Mouse (Mus musculus): ENCODE data around the gene Foxp1. TPM values are rescaled to one million over a fixed set of nuclear protein-coding genes. Genes with fewer than 3 reads are reported as not detected.

Foxp1 gene
- polyA plus RNA-seq, 1 experiment from 2014 or later, result 45.3 TPM

GRCm38 (mm10) chr6:99206437-99206870 is 316.1 kb downstream of the Foxp1 start:
- WGBS, result 16% methylated on average over 5 of the region's 5 CpGs
- peak overlapping the region; percentile 48 for H3K4me2 ChIP-seq (replicated peaks; ENCODE audit: low read depth)
- H3K9ac ChIP-seq (ENCODE audit: low read depth, low read length), result no peak overlapping the region
- no peak overlapping the region for H3K4me3 ChIP-seq (ENCODE audit: low read depth, low read length)
- peaks cover 14% of the 10 kb centered on the region for H3K4me1 ChIP-seq (replicated peaks; ENCODE audit: control insufficient read depth, insufficient read depth, low read length)
- no peak for TF ChIP-seq CTCF (IDR thresholded peaks at IDR 0.05; ENCODE audit: low read depth)
- H3K27ac ChIP-seq (ENCODE audit: low read depth, low read length), result peak overlapping the region; percentile 68
- ATAC-seq, result peak; percentile 77
- H3K27me3 ChIP-seq (replicated peaks; ENCODE audit: control insufficient read depth, insufficient read depth, low read length), result no peaks in the 10 kb centered on the region
- no peaks in the 10 kb centered on the region for H3K36me3 ChIP-seq (ENCODE audit: control insufficient read depth, insufficient read depth)
- no peaks in the 10 kb centered on the region for H3K9me3 ChIP-seq (ENCODE audit: control insufficient read depth)

DNA sequence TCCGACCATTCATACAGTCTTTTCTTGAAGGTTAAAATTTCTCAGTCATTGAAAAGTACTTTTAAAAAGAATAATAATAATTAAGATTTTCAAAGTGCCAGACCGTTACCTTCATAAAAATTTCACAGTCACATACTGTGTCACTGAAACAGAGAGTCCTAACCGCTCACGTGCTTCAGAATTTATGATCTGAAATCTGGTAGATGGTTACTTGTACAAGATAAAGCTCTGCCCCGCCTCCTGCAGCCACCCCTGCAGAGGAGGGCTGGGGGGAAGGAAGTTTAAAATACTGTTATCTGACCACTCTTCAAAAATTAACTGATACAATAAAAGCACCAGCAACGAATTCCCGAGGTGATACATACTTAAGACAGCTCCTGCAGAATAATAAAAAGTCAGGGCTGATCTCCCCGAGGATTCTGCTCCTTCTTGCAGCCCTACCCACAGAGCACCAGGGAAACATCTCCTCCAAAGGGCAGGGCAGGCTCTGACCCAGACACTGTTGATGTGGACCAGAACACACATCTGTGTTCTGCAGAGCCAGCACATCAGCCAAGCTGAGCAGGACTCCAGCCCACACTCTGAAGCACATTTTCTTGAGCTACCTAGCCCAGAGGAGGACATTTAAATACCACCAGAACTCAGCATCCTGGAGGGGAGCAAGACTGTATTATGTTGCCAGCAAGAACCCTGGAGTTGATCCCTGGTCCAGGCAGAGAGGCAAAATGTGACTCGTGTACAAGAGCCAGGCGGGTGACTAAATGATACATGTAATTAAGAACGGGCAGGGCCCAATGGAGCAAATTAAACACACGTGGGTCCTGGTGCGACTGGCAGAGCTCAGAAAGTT is 316.7 kb downstream of the Foxp1 start:
- no peak overlapping the region for H3K4me3 ChIP-seq (ENCODE audit: low read depth, low read length)
- peak overlapping the region; percentile 68 for H3K27ac ChIP-seq (ENCODE audit: low read depth, low read length)
- no peak for TF ChIP-seq CTCF (IDR thresholded peaks at IDR 0.05; ENCODE audit: low read depth)
- H3K9me3 ChIP-seq (ENCODE audit: control insufficient read depth), result no peaks in the 10 kb centered on the region
- no peak overlapping the region for H3K9ac ChIP-seq (ENCODE audit: low read depth, low read length)
- peaks cover 14% of the 10 kb centered on the region for H3K4me1 ChIP-seq (replicated peaks; ENCODE audit: control insufficient read depth, insufficient read depth, low read length)
- ATAC-seq, result peak; percentile 49
- H3K36me3 ChIP-seq (ENCODE audit: control insufficient read depth, insufficient read depth), result no peaks in the 10 kb centered on the region
- peak overlapping the region; percentile 48 for H3K4me2 ChIP-seq (replicated peaks; ENCODE audit: low read depth)
- WGBS, result 16% methylated on average over 13 of the region's 13 CpGs
- H3K27me3 ChIP-seq (replicated peaks; ENCODE audit: control insufficient read depth, insufficient read depth, low read length), result no peaks in the 10 kb centered on the region

GRCm38 (mm10) chr6:99204780-99205586 is 317.5 kb downstream of the Foxp1 start:
- no peaks in the 10 kb centered on the region for H3K36me3 ChIP-seq (ENCODE audit: control insufficient read depth, insufficient read depth)
- WGBS, result 25% methylated on average over 7 of the region's 7 CpGs
- peak overlapping the region; percentile 4; the same call in 1 of the 2 replicates for H3K27ac ChIP-seq (ENCODE audit: low read depth, low read length)
- ATAC-seq, result no peak
- no peak overlapping the region for H3K9ac ChIP-seq (ENCODE audit: low read depth, low read length)
- H3K4me2 ChIP-seq (replicated peaks; ENCODE audit: low read depth), result 0 out of 2 replicates have a peak overlapping the region, but pooled peaks have one; percentile 38
- H3K9me3 ChIP-seq (ENCODE audit: control insufficient read depth), result no peaks in the 10 kb centered on the region
- TF ChIP-seq CTCF (IDR thresholded peaks at IDR 0.05; ENCODE audit: low read depth), result no peak
- H3K4me1 ChIP-seq (replicated peaks; ENCODE audit: control insufficient read depth, insufficient read depth, low read length), result peaks cover 17% of the 10 kb centered on the region
- H3K4me3 ChIP-seq (ENCODE audit: low read depth, low read length), result no peak overlapping the region
- no peaks in the 10 kb centered on the region for H3K27me3 ChIP-seq (replicated peaks; ENCODE audit: control insufficient read depth, insufficient read depth, low read length)

DNA sequence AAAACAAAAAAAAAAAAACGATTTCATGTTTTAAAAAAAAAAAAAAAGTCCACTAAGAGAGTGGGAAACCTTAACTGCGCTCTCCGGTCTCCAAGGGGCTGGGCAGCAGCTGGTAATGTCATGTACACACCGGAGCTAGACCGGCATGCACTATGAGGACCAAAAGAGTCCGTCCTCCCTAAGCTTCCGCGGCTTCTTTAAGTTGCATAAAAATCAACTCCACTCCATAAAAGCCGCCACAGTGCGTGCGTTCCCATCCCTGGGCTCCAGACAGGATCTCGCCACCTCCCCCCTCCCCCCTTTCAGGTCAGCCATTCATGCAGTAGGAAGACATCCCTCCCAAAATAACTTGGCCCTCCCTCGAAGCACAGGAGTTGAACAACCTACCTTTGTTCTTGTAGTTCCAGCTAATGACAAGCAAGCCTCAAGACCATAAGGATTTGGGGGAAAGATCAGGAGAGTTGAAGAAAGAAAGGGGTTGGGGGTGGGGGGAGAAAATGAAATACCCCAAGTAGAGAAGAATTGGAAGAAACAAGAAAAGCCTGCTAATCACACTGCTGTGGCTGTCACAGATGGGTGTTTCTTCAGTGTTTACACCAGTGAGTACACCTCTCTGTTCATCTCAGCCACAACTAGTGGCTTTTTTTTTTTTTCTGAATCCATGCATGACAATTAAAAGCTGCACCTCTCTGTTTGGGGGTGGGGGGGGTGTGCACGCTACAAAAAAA is 318.3 kb downstream of the Foxp1 start:
- Histone ChIP-seq H3K27me3 (replicated peaks; ENCODE audit: control insufficient read depth, insufficient read depth, low read length) (no peaks in the 10 kb centered on the region), H3K4me1 (replicated peaks; ENCODE audit: control insufficient read depth, insufficient read depth, low read length) (peaks cover 17% of the 10 kb centered on the region), H3K4me2 (replicated peaks; ENCODE audit: low read depth) (peak overlapping the region; percentile 38), H3K27ac (ENCODE audit: low read depth, low read length) (peak overlapping the region; percentile 4; the same call in 1 of the 2 replicates), H3K36me3 (ENCODE audit: control insufficient read depth, insufficient read depth) (no peaks in the 10 kb centered on the region), H3K4me3 (ENCODE audit: low read depth, low read length) (no peak overlapping the region), H3K9ac (ENCODE audit: low read depth, low read length) (no peak overlapping the region), H3K9me3 (ENCODE audit: control insufficient read depth) (no peaks in the 10 kb centered on the region)
- 15% methylated on average over 14 of the region's 14 CpGs for WGBS
- no peak for TF ChIP-seq CTCF (IDR thresholded peaks at IDR 0.05; ENCODE audit: low read depth)
- ATAC-seq, result no peak

GRCm38 (mm10) chr6:99203231-99203630 is 319.3 kb downstream of the Foxp1 start:
- H3K27ac ChIP-seq (ENCODE audit: low read depth, low read length), result no peak overlapping the region
- H3K9me3 ChIP-seq (ENCODE audit: control insufficient read depth), result no peaks in the 10 kb centered on the region
- ATAC-seq, result no peak
- TF ChIP-seq CTCF (IDR thresholded peaks at IDR 0.05; ENCODE audit: low read depth), result no peak
- no peak overlapping the region for H3K9ac ChIP-seq (ENCODE audit: low read depth, low read length)
- H3K4me1 ChIP-seq (replicated peaks; ENCODE audit: control insufficient read depth, insufficient read depth, low read length), result peaks cover 17% of the 10 kb centered on the region
- H3K36me3 ChIP-seq (ENCODE audit: control insufficient read depth, insufficient read depth), result no peaks in the 10 kb centered on the region
- 39% methylated on average over 11 of the region's 11 CpGs for WGBS
- H3K4me3 ChIP-seq (ENCODE audit: low read depth, low read length), result no peak overlapping the region
- H3K27me3 ChIP-seq (replicated peaks; ENCODE audit: control insufficient read depth, insufficient read depth, low read length), result no peaks in the 10 kb centered on the region
- peak overlapping the region; percentile 21; the same call in 1 of the 2 replicates for H3K4me2 ChIP-seq (replicated peaks; ENCODE audit: low read depth)

Measured in intestine, postnatal 0 days (tissue).